Mouse (Mus musculus): ENCODE measurements at regions not wholly inside any gene's neighbourhood (a gene's known extent, or its start where the extent isn't known, plus 50 kb on each side); places are given as distances from the start of the nearest gene placed in this dataset.

- Histone ChIP-seq H3K27ac (no peak overlapping the region), H3K27me3 (ENCODE audit: control insufficient read depth, insufficient read depth, low read length) (no peaks in the 10 kb centered on the region), H3K4me1 (replicated peaks; ENCODE audit: control insufficient read depth, insufficient read depth, low read length) (0 out of 2 replicates have a peak, but pooled peaks cover 3% of the 10 kb centered on the region), H3K9ac (no peak overlapping the region), H3K9me3 (ENCODE audit: control insufficient read depth, low read length) (no peaks in the 10 kb centered on the region), H3K4me2 (replicated peaks) (no peak overlapping the region), H3K36me3 (replicated peaks; ENCODE audit: control insufficient read depth, insufficient read depth) (no peaks in the 10 kb centered on the region), H3K4me3 (replicated peaks; ENCODE audit: low read length) (no peak overlapping the region)
- DNase-seq (ENCODE audit: low spot score) (no peak), ATAC-seq (ENCODE audit: low FRiP score) (no peak)
- 61% methylated on average over 6 of the region's 6 CpGs for WGBS
Observed at GRCm38 (mm10) chr16:62500870-62501269, 285.7 kb downstream of the Nsun3 start.

DNA sequence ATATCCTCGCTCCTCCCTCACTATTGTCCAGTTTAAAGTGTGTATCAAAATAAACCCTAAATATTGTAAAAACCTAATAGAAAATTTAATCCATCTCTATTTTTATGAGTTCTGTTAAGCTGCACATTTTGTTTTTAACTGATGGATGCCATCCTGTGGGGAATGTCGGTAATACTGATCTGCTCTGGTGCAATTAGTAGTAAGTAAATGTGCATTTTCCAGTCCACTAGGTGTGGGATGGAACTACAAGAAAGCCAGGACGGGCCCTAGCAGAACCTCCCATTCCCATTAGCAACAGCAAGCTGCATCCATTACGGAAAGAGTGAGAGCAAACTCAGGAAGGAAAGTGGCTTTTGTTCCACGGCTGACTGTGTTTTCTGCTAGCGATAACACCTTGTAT, 286.3 kb downstream of the Nsun3 start:
- H3K27ac ChIP-seq, result peak overlapping the region; percentile 7; the same call in 1 of the 2 replicates
- no peak overlapping the region for H3K4me2 ChIP-seq (replicated peaks)
- ATAC-seq (ENCODE audit: low FRiP score), result no peak
- 80% methylated on average over 6 of the region's 6 CpGs for WGBS
- no peaks in the 10 kb centered on the region for H3K36me3 ChIP-seq (replicated peaks; ENCODE audit: control insufficient read depth, insufficient read depth)
- H3K27me3 ChIP-seq (ENCODE audit: control insufficient read depth, insufficient read depth, low read length), result no peaks in the 10 kb centered on the region
- H3K4me3 ChIP-seq (replicated peaks; ENCODE audit: low read length), result no peak overlapping the region
- H3K9ac ChIP-seq, result no peak overlapping the region
- H3K9me3 ChIP-seq (ENCODE audit: control insufficient read depth, low read length), result no peaks in the 10 kb centered on the region
- peak; percentile 55 for DNase-seq (ENCODE audit: low spot score)
- H3K4me1 ChIP-seq (replicated peaks; ENCODE audit: control insufficient read depth, insufficient read depth, low read length), result 0 out of 2 replicates have a peak, but pooled peaks cover 3% of the 10 kb centered on the region

DNA sequence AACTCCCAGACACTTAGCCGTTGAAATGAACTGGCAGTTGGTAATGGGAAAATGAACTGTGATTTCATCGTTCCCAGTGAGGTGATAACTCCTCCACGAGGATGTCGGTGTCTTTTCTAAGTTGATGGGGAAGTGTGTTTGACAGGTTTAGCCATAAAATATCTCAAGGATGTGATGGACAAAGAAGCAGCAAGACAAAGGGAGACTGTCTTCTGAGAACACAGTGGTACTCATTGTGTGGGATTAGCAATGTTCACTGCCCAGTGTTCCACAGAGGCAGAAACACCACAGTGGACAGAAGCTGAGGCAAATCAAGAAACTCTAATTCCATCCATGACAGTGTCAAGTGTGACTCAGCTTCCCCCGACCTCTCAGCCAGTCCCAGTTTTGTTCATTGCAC, 287.9 kb downstream of the Nsun3 start:
- DNase-seq (ENCODE audit: low spot score) (no peak), ATAC-seq (ENCODE audit: low FRiP score) (no peak)
- Histone ChIP-seq H3K4me2 (replicated peaks) (no peak overlapping the region), H3K4me3 (replicated peaks; ENCODE audit: low read length) (no peak overlapping the region), H3K9me3 (ENCODE audit: control insufficient read depth, low read length) (no peaks in the 10 kb centered on the region), H3K27ac (no peak overlapping the region), H3K27me3 (ENCODE audit: control insufficient read depth, insufficient read depth, low read length) (no peaks in the 10 kb centered on the region), H3K36me3 (replicated peaks; ENCODE audit: control insufficient read depth, insufficient read depth) (no peaks in the 10 kb centered on the region), H3K9ac (no peak overlapping the region), H3K4me1 (replicated peaks; ENCODE audit: control insufficient read depth, insufficient read depth, low read length) (0 out of 2 replicates have a peak, but pooled peaks cover 3% of the 10 kb centered on the region)
- WGBS, result 74% methylated on average over 5 of the region's 5 CpGs

DNA sequence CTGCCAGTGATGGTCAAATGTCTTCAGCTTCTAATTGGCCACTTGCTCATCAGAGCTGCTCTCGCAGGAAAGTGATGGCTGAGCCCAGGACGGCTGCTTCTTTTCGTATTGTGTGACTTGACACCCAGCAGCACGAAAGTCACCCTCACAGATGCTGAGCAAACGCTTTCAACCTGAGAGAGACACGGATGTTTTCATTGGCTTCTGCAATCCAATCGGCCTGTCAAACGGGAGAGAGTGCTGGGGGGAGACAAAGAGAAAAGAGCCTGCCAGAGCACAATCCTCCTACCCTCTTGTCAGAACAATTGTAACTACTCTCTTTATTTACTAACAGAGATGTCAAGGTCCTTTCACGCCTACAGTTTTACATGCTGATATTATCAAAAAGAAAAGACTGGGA, 289.9 kb downstream of the Nsun3 start:
- Histone ChIP-seq H3K4me1 (replicated peaks; ENCODE audit: control insufficient read depth, insufficient read depth, low read length) (0 out of 2 replicates have a peak, but pooled peaks cover 3% of the 10 kb centered on the region), H3K36me3 (replicated peaks; ENCODE audit: control insufficient read depth, insufficient read depth) (no peaks in the 10 kb centered on the region), H3K4me3 (replicated peaks; ENCODE audit: low read length) (no peak overlapping the region), H3K4me2 (replicated peaks) (no peak overlapping the region), H3K27ac (no peak overlapping the region), H3K9me3 (ENCODE audit: control insufficient read depth, low read length) (no peaks in the 10 kb centered on the region), H3K9ac (no peak overlapping the region), H3K27me3 (ENCODE audit: control insufficient read depth, insufficient read depth, low read length) (no peaks in the 10 kb centered on the region)
- DNase-seq (ENCODE audit: low spot score) (no peak), ATAC-seq (ENCODE audit: low FRiP score) (no peak)
- 37% methylated on average over 9 of the region's 9 CpGs for WGBS

DNA sequence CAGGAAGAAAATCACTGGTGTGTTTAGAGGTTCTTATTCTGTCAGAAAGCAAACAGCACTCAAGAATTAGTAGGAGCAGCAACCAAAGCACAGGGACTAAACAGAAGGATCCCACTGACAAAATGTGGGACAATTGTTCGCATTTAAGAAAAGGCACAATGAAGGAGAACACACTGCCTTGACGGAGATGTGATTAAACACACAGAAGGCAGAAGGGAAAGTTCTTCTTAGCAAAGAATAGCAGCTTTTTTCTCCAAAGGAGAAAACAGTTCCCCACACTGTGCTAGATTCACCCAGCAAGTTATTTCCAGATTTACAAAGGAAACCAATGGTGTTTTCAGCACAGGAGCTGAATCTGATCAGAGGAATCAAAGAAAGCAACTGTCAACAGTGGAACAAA, 316.5 kb downstream of the Nsun3 start:
- Histone ChIP-seq H3K4me3 (replicated peaks; ENCODE audit: low read length) (no peak overlapping the region), H3K36me3 (replicated peaks; ENCODE audit: control insufficient read depth, insufficient read depth) (no peaks in the 10 kb centered on the region), H3K4me2 (replicated peaks) (no peak overlapping the region), H3K4me1 (replicated peaks; ENCODE audit: control insufficient read depth, insufficient read depth, low read length) (no peaks in the 10 kb centered on the region), H3K27ac (no peak overlapping the region), H3K9ac (no peak overlapping the region), H3K9me3 (ENCODE audit: control insufficient read depth, low read length) (no peaks in the 10 kb centered on the region), H3K27me3 (ENCODE audit: control insufficient read depth, insufficient read depth, low read length) (no peaks in the 10 kb centered on the region)
- DNase-seq (ENCODE audit: low spot score), result no peak
- ATAC-seq (ENCODE audit: low FRiP score), result no peak
- WGBS, result 53% methylated on average over 2 of the region's 2 CpGs

- Histone ChIP-seq H3K4me1 (replicated peaks; ENCODE audit: control insufficient read depth, insufficient read depth, low read length) (no peaks in the 10 kb centered on the region), H3K27me3 (ENCODE audit: control insufficient read depth, insufficient read depth, low read length) (no peaks in the 10 kb centered on the region), H3K4me2 (replicated peaks) (no peak overlapping the region), H3K9me3 (ENCODE audit: control insufficient read depth, low read length) (no peaks in the 10 kb centered on the region), H3K9ac (no peak overlapping the region), H3K4me3 (replicated peaks; ENCODE audit: low read length) (no peak overlapping the region), H3K36me3 (replicated peaks; ENCODE audit: control insufficient read depth, insufficient read depth) (no peaks in the 10 kb centered on the region), H3K27ac (no peak overlapping the region)
- WGBS, result 71% methylated on average over 3 of the region's 3 CpGs
- ATAC-seq (ENCODE audit: low FRiP score), result no peak
- no peak for DNase-seq (ENCODE audit: low spot score)
Observed at GRCm38 (mm10) chr16:62469286-62469685, 317.3 kb downstream of the Nsun3 start.

DNA sequence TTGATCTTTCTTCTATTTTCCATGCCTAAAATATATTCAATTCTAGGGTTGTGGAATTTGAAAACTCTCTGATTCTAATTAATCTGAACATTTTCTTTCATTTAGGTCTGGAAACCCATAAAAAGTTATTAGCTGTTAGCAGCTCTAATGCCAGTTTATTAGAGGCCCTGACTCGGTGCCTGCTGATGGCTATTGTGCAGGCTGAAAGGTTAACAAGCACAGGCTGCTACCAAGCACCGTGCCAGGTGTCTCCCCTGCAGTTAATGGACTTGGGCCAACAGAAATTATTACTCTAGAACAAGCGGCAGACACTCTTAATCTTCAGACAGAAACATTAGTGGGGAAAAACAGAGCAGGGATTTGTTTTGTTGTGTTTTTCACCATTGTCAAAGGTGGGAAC, 317.8 kb downstream of the Nsun3 start:
- Histone ChIP-seq H3K9ac (no peak overlapping the region), H3K4me1 (replicated peaks; ENCODE audit: control insufficient read depth, insufficient read depth, low read length) (no peaks in the 10 kb centered on the region), H3K27me3 (ENCODE audit: control insufficient read depth, insufficient read depth, low read length) (no peaks in the 10 kb centered on the region), H3K9me3 (ENCODE audit: control insufficient read depth, low read length) (no peaks in the 10 kb centered on the region), H3K36me3 (replicated peaks; ENCODE audit: control insufficient read depth, insufficient read depth) (no peaks in the 10 kb centered on the region), H3K4me3 (replicated peaks; ENCODE audit: low read length) (no peak overlapping the region), H3K4me2 (replicated peaks) (no peak overlapping the region), H3K27ac (no peak overlapping the region)
- DNase-seq (ENCODE audit: low spot score) (peak; percentile 31), ATAC-seq (ENCODE audit: low FRiP score) (no peak)
- 36% methylated on average over 3 of the region's 3 CpGs for WGBS

- ATAC-seq (ENCODE audit: low FRiP score) (no peak), DNase-seq (ENCODE audit: low spot score) (no peak)
- no peaks in the 10 kb centered on the region for H3K27me3 ChIP-seq (ENCODE audit: control insufficient read depth, insufficient read depth, low read length)
- no peak overlapping the region for H3K4me2 ChIP-seq (replicated peaks)
- no peaks in the 10 kb centered on the region for H3K9me3 ChIP-seq (ENCODE audit: control insufficient read depth, low read length)
- no peak overlapping the region for H3K9ac ChIP-seq
- H3K27ac ChIP-seq, result no peak overlapping the region
- H3K4me3 ChIP-seq (replicated peaks; ENCODE audit: low read length), result no peak overlapping the region
- no peaks in the 10 kb centered on the region for H3K36me3 ChIP-seq (replicated peaks; ENCODE audit: control insufficient read depth, insufficient read depth)
- WGBS, result 44% methylated on average over 4 of the region's 4 CpGs
- no peaks in the 10 kb centered on the region for H3K4me1 ChIP-seq (replicated peaks; ENCODE audit: control insufficient read depth, insufficient read depth, low read length)
Observed at GRCm38 (mm10) chr16:62459949-62460551, 326.6 kb downstream of the Nsun3 start.

- Histone ChIP-seq H3K4me3 (replicated peaks; ENCODE audit: low read length) (no peak overlapping the region), H3K27me3 (ENCODE audit: control insufficient read depth, insufficient read depth, low read length) (no peaks in the 10 kb centered on the region), H3K9me3 (ENCODE audit: control insufficient read depth, low read length) (no peaks in the 10 kb centered on the region), H3K4me1 (replicated peaks; ENCODE audit: control insufficient read depth, insufficient read depth, low read length) (no peaks in the 10 kb centered on the region), H3K27ac (no peak overlapping the region), H3K36me3 (replicated peaks; ENCODE audit: control insufficient read depth, insufficient read depth) (no peaks in the 10 kb centered on the region), H3K4me2 (replicated peaks) (no peak overlapping the region), H3K9ac (no peak overlapping the region)
- ATAC-seq (ENCODE audit: low FRiP score) (no peak), DNase-seq (ENCODE audit: low spot score) (no peak)
- 97% methylated on average over 3 of the region's 3 CpGs for WGBS
Observed at GRCm38 (mm10) chr16:62449735-62450134, 336.9 kb downstream of the Nsun3 start.

- Histone ChIP-seq H3K4me2 (replicated peaks) (no peak overlapping the region), H3K4me1 (replicated peaks; ENCODE audit: control insufficient read depth, insufficient read depth, low read length) (no peaks in the 10 kb centered on the region), H3K9ac (no peak overlapping the region), H3K27me3 (ENCODE audit: control insufficient read depth, insufficient read depth, low read length) (no peaks in the 10 kb centered on the region), H3K4me3 (replicated peaks; ENCODE audit: low read length) (no peak overlapping the region), H3K27ac (no peak overlapping the region), H3K9me3 (ENCODE audit: control insufficient read depth, low read length) (no peaks in the 10 kb centered on the region), H3K36me3 (replicated peaks; ENCODE audit: control insufficient read depth, insufficient read depth) (no peaks in the 10 kb centered on the region)
- no peak for ATAC-seq (ENCODE audit: low FRiP score)
- 67% methylated on average over 3 of the region's 3 CpGs for WGBS
- DNase-seq (ENCODE audit: low spot score), result no peak
Observed at GRCm38 (mm10) chr16:62447380-62447779, 339.2 kb downstream of the Nsun3 start.

Data from hindbrain, embryonic 14.5 days (tissue).